Mouse (Mus musculus) monocyte, adult 2 months (primary cell): ENCODE data around the gene Ccdc9b.
A peak's percentile ranks its signal among the peaks of the same experiment; 100 is the strongest.

Source experiments
- DNase-seq, 2 experiments: peaks; one replicate each; pipeline ENCODE4 v3.0.0; 2022; ENCODE audit warnings: low spot score in 2 of 2, low read depth in 1 of 2

The Ccdc9b gene

GRCm38 (mm10) chr2:118761906-118762783 lies at the start of gene Ccdc9b:
Gene Ccdc9b (minus strand): TSS chr2:118762661.
- peak; percentile 33 to 47 for DNase-seq

- DNase-seq, result no peak
These were observed 48.4 kb upstream of the Ccdc9b start for GRCm38 (mm10) chr2:118810861-118811260.

- no peak for DNase-seq
These were observed 44.4 kb upstream of the Ccdc9b start for GRCm38 (mm10) chr2:118806860-118807259.

- no peak for DNase-seq
These were observed 43.3 kb upstream of the Ccdc9b start for GRCm38 (mm10) chr2:118805756-118806155.

GRCm38 (mm10) chr2:118805137-118805536 lies 42.7 kb upstream of the Ccdc9b start:
- DNase-seq, result no peak

GRCm38 (mm10) chr2:118804474-118804873 lies 42.0 kb upstream of the Ccdc9b start:
- DNase-seq, result peak; percentile 28 to 51

GRCm38 (mm10) chr2:118802542-118803118 lies 40.2 kb upstream of the Ccdc9b start:
- DNase-seq, result no peak

GRCm38 (mm10) chr2:118793636-118794035 lies 31.2 kb upstream of the Ccdc9b start:
- DNase-seq, result no peak

- DNase-seq, result no peak
These were observed 29.8 kb upstream of the Ccdc9b start for GRCm38 (mm10) chr2:118792259-118792613.

- DNase-seq, result no peak
These were observed 29.3 kb upstream of the Ccdc9b start for GRCm38 (mm10) chr2:118791591-118792258.

- peak in 1 of 2 experiments; percentile 47 for DNase-seq
These were observed 28.4 kb upstream of the Ccdc9b start for GRCm38 (mm10) chr2:118790551-118791525.

GRCm38 (mm10) chr2:118790221-118790550 lies 27.7 kb upstream of the Ccdc9b start:
- no peak for DNase-seq

GRCm38 (mm10) chr2:118789501-118789900 lies 27.0 kb upstream of the Ccdc9b start:
- DNase-seq, result no peak

GRCm38 (mm10) chr2:118786525-118786924 lies 24.1 kb upstream of the Ccdc9b start:
- DNase-seq, result no peak

- no peak for DNase-seq
These were observed 21.2 kb upstream of the Ccdc9b start for GRCm38 (mm10) chr2:118783663-118784062.

GRCm38 (mm10) chr2:118783093-118783492 lies 20.6 kb upstream of the Ccdc9b start:
- DNase-seq, result no peak

GRCm38 (mm10) chr2:118782303-118782702 lies 19.8 kb upstream of the Ccdc9b start:
- no peak for DNase-seq

- DNase-seq, result no peak
These were observed 18.7 kb upstream of the Ccdc9b start for GRCm38 (mm10) chr2:118781115-118781514.

GRCm38 (mm10) chr2:118779504-118780480 lies 17.3 kb upstream of the Ccdc9b start, which contains the start of gene Disp2:
Gene Disp2 (plus strand): TSS chr2:118779719.
- peak; percentile 37 to 68 for DNase-seq

- DNase-seq, result no peak
These were observed 16.6 kb upstream of the Ccdc9b start for GRCm38 (mm10) chr2:118779065-118779464.
